Mouse (Mus musculus) C2C12 (cell line): ENCODE results near the gene Noc2l.

ENCODE experiments used
- CTCF ChIP-seq: IDR thresholded peaks from one replicate; pipeline ENCODE4 v1.5.1; 2011; ENCODE audit not compliant: control insufficient read depth, insufficient read depth, insufficient read length
- FOSL1 ChIP-seq: IDR thresholded peaks from one replicate; pipeline ENCODE4 v1.8.0; 2011; ENCODE audit warnings: mild to moderate bottlenecking, low read length; ENCODE audit not compliant: poor library complexity, insufficient read depth, severe bottlenecking
- MYOG ChIP-seq: IDR thresholded peaks from one replicate; pipeline ENCODE4 v1.6.1; 2011; ENCODE audit not compliant: control insufficient read depth, insufficient read length; ENCODE audit errors: extremely low read depth

DNA sequence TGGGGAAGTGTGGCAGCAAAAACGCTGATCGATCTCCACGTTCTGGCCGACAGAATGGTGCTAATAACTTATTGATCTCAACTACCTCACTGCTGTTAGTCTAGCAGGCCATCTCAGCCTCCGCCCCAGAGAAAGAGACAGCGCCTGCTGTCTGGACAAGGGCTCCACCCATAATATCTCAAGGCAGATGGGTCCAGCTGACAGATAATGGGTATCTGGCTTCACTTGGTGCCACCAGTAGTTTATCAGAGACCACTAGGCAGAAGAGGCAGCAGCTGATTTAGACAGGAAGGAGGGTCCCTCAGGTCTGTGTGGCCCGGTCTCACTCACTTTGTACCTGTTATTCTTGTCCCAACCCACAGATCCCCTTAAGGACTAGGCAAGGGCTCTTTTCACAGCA lies 17.2 kb downstream of the Noc2l start:
- no peak for TF ChIP-seq CTCF
- TF ChIP-seq MYOG = no peak
- TF ChIP-seq FOSL1 = no peak
